Comparison of ENCODE assay signal across 8 mouse cellular contexts in genomic region chr19:4497263-4497973, GRCm38 (mm10). TPM values are rescaled to one million over a fixed set of nuclear protein-coding genes. Genes with fewer than 3 reads are reported as not detected.
A peak's percentile ranks its signal among the peaks of the same experiment; 100 is the strongest.
DNase-seq lines count a peak whose midpoint lies in the region; ATAC-seq and TF ChIP-seq lines count a peak whose summit lies in the region.

No protein-coding gene starts in this region.

- peak; percentile 70; the same call in 1 of the 2 replicates for ATAC-seq in monocyte, adult 5-6 weeks (replicated peaks; ENCODE audit: insufficient number of reproducible peaks, low FRiP score, low TSS enrichment, poor library complexity, severe bottlenecking)

- DNase-seq in 416B (ENCODE audit: low read depth) (peak; percentile 75), liver (peak; percentile 80)
- peak; percentile 82 for DNase-seq in adrenal gland, adult 8-10 months
- DNase-seq in embryo, embryonic 9.5 days (ENCODE audit: extremely low spot score) = peak; percentile 86
- DNase-seq in gonadal fat pad, adult 2 months (ENCODE audit: low read depth) = peak; percentile 92
- peak; percentile 81 for DNase-seq in kidney, adult 2 months
- peak; percentile 77 for DNase-seq in splenic B cell, adult 2 months (ENCODE audit: low read depth, low spot score)

- H3K27me3 ChIP-seq in kidney, adult 2 months (replicated peaks; ENCODE audit: control insufficient read depth, insufficient read depth, low read length) = no peaks in the 10 kb centered on the region
- H3K27me3 ChIP-seq in splenic B cell, adult 2 months (ENCODE audit: control insufficient read depth, insufficient read depth, low read length, poor library complexity, severe bottlenecking) = no peaks in the 10 kb centered on the region

- peak; percentile 93 for TF ChIP-seq CTCF in kidney, adult 2 months (conservative IDR thresholded peaks at IDR 0.05; ENCODE audit: insufficient read depth, insufficient read length, low read depth, low read length)

- peaks cover 31% of the 10 kb centered on the region for H3K4me1 ChIP-seq in kidney, adult 2 months (ENCODE audit: control insufficient read depth, insufficient read depth, low read length)

- H3K36me3 ChIP-seq in kidney, adult 2 months (ENCODE audit: control insufficient read depth, insufficient read depth, low read length) = no peaks in the 10 kb centered on the region
- no peaks in the 10 kb centered on the region for H3K36me3 ChIP-seq in splenic B cell, adult 2 months (ENCODE audit: control insufficient read depth, insufficient read depth, low read length, poor library complexity, severe bottlenecking)

- peak overlapping the region; percentile 84 for H3K27ac ChIP-seq in kidney, adult 2 months (ENCODE audit: insufficient read depth, low read depth, low read length)

- no peak for TF ChIP-seq POLR2A in kidney, adult 2 months (IDR thresholded peaks at IDR 0.05; ENCODE audit: low read depth, low read length)

- WGBS in kidney, adult 2 months = 2% methylated on average over 4 of the region's 4 CpGs

- H3K4me3 ChIP-seq in kidney, adult 2 months (ENCODE audit: insufficient read depth, low read depth, low read length) = no peak overlapping the region

RNA-seq across cellular contexts. Expression of gene 2010003K11Rik, which starts 1.0 kb away (rescaled TPM):
- total RNA-seq in adrenal gland, adult 8-10 months (2022) = 10 to 100 TPM; 12.2 to 22.5 (median 20.2) TPM
- polyA plus RNA-seq in gonadal fat pad, adult 2 months (2012; rRNA removed) = 6.5 and 11.0 TPM in 2 replicates
- polyA plus RNA-seq in kidney, adult 2 months (2012; rRNA removed) = 2.8 TPM in 2 replicates
- not detected in 3 replicates for total RNA-seq in monocyte, adult 5-6 weeks (2017)

RNA-seq across cellular contexts. Expression of gene Pcx, which starts 12.9 kb away (rescaled TPM):
- 100 to 1,000 TPM; 351 to 737 (median 517) TPM for total RNA-seq in adrenal gland, adult 8-10 months (2022)
- polyA plus RNA-seq in gonadal fat pad, adult 2 months (2012; rRNA removed) = 249 and 264 TPM in 2 replicates
- polyA plus RNA-seq in kidney, adult 2 months (2012; rRNA removed) = 286 and 295 TPM in 2 replicates
- total RNA-seq in monocyte, adult 5-6 weeks (2017) = 0.58 TPM in 1 of 3 replicates, not detected in the others

RNA-seq across cellular contexts. Expression of gene Syt12, which starts 20.2 kb away (rescaled TPM):
- total RNA-seq in adrenal gland, adult 8-10 months (2022) = 10 to 100 TPM; 60.5 to 90.4 (median 73.7) TPM
- polyA plus RNA-seq in gonadal fat pad, adult 2 months (2012; rRNA removed) = 73.8 and 88.6 TPM in 2 replicates
- polyA plus RNA-seq in kidney, adult 2 months (2012; rRNA removed) = 4.6 and 9.8 TPM in 2 replicates
- total RNA-seq in monocyte, adult 5-6 weeks (2017) = not detected in 3 replicates

RNA-seq across cellular contexts. Expression of gene Rhod, which starts 58.2 kb away (rescaled TPM):
- 10 to 100 TPM; 29.8 to 48.0 (median 39.3) TPM for total RNA-seq in adrenal gland, adult 8-10 months (2022)
- polyA plus RNA-seq in gonadal fat pad, adult 2 months (2012; rRNA removed) = 18.6 and 26.0 TPM in 2 replicates
- 35.1 and 35.6 TPM in 2 replicates for polyA plus RNA-seq in kidney, adult 2 months (2012; rRNA removed)
- not detected in 3 replicates for total RNA-seq in monocyte, adult 5-6 weeks (2017)

Comparison
In these comparisons a context has a peak if more than half of its experiments do, and no peak if none do; other contexts are left out.
1. RNA of gene 2010003K11Rik, which starts 1.0 kb away (total RNA-seq): 12.2 to 22.5 TPM in adrenal gland, adult 8-10 months; not detected in monocyte, adult 5-6 weeks; every median in the first group is over 10 times any median in the second.
2. RNA of gene Pcx, which starts 12.9 kb away (total RNA-seq): 351 to 737 TPM in adrenal gland, adult 8-10 months; 0.58 TPM in monocyte, adult 5-6 weeks; every median in the first group is over 100 times any median in the second.
3. RNA of gene Syt12, which starts 20.2 kb away (total RNA-seq): 60.5 to 90.4 TPM in adrenal gland, adult 8-10 months; not detected in monocyte, adult 5-6 weeks; every median in the first group is over 10 times any median in the second.
4. Peak in every context shown above with its lines, with median percentiles within 50 percentile points of each other: DNase-seq.